ENCODE assay signal across 15 mouse cellular contexts in the genomic region with DNA sequence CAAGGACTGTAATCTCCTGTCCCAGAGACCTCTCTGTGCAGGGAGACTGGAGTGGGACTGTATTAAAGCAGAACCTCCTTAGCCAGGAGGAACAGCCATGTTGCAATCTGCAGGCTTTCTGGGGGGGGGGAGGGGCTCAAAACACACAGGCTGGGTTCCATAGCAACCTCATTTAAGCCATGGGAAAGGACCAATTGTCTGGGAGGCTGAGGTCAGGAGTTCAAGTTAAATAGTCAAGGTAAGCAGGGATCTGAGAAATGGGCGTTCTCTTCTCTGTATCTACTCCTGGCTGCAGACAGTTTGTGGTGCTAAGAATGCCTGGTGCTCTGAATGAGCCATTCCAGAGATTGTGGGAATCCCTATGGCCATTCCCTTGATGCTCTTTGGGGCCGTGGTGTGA. TPM values are rescaled to one million over a fixed set of nuclear protein-coding genes. Genes with fewer than 3 reads are reported as not detected.
"Had no signal": no experiment of that assay in that cellular context is flagged by ENCODE, and none has a peak within 500 bp of the region (broad histone marks: within the 10 kb centered on the region; RNA-seq: fewer than 3 reads in every experiment).

No protein-coding gene starts in this region.

- DNase-seq: left cerebral cortex, postnatal 4 days; liver; liver, embryonic 13.5 days; liver, postnatal 0 days; lung, adult 18-20 months; lung, adult 2 months; lung, embryonic 14.5 days; lung, postnatal 10 days; lung, postnatal 14 days; lung, postnatal 36 days; lung, postnatal 4 days; midbrain, embryonic 14.5 days had no signal

RNA-seq across cellular contexts. Expression of a gene that starts 41.5 kb away (rescaled TPM):
- total RNA-seq: megakaryocyte, adult 5-6 weeks; megakaryocyte-erythroid progenitor cell, adult 5-6 weeks; monocyte, adult 5-6 weeks had no signal
